Mouse (Mus musculus) CH12.LX (cell line): ENCODE data around the gene Hsf4. TPM values are rescaled to one million over a fixed set of nuclear protein-coding genes. Genes with fewer than 3 reads are reported as not detected.

Experiments
- DNase-seq: peaks from one replicate; pipeline ENCODE4 v3.0.0-alpha.2; 2013; ENCODE audit errors: extremely low read depth
- H3K27ac ChIP-seq: 2 replicates; pipeline ENCODE4 v1.5.1; 2012; ENCODE audit warnings: low read depth, mild to moderate bottlenecking, control low read depth, moderate library complexity; ENCODE audit not compliant: insufficient read depth
- H3K27me3 ChIP-seq: replicated peaks from 2 replicates; pipeline ENCODE3; 2012; ENCODE audit warnings: inconsistent platforms
- H3K36me3 ChIP-seq, 2 experiments: replicated peaks in 1 of 2; 2 replicates each; pipeline versions ENCODE3 to v1.6.1; 2012; ENCODE audit warnings: inconsistent platforms in 1 of 2, low read length in 1 of 2, mild to moderate bottlenecking in 1 of 2, mixed read lengths in 1 of 2, moderate library complexity in 1 of 2; ENCODE audit not compliant: control insufficient read depth in 1 of 2, insufficient read depth in 1 of 2
- H3K4me1 ChIP-seq, 2 experiments: 2 replicates each; pipeline ENCODE4 v1.6.1; 2012; ENCODE audit warnings: inconsistent platforms in 1 of 2, moderate library complexity in 1 of 2; ENCODE audit not compliant: insufficient read depth in 2 of 2, control insufficient read depth in 1 of 2
- H3K4me2 ChIP-seq: 2 replicates; pipeline ENCODE4 v1.6.1; 2012; ENCODE audit warnings: low read depth, mild to moderate bottlenecking, control low read depth; ENCODE audit not compliant: poor library complexity, insufficient read depth, severe bottlenecking
- H3K4me3 ChIP-seq, 3 experiments: fragments of 150-350 bp in 1 of 3; sonication (generic) in 1 of 3; replicated peaks in 1 of 3; 2 replicates each; pipeline versions ENCODE3 to v1.5.1; 2011 to 2012; ENCODE audit warnings: low read depth in 2 of 3, low read length in 2 of 3, mild to moderate bottlenecking in 2 of 3, moderate library complexity in 2 of 3, control low read depth in 1 of 3, improper control_type of control experiment in 1 of 3, inconsistent platforms in 1 of 3, mixed read lengths in 1 of 3; ENCODE audit not compliant: poor library complexity in 1 of 3
- H3K79me2 ChIP-seq: replicated peaks from 2 replicates; pipeline ENCODE4 v1.6.1; 2012; ENCODE audit warnings: mild to moderate bottlenecking, moderate library complexity; ENCODE audit not compliant: control insufficient read depth, poor library complexity, insufficient read depth, severe bottlenecking; ENCODE audit errors: extremely low read depth
- H3K9ac ChIP-seq: 2 replicates; pipeline ENCODE4 v1.6.1; 2012; ENCODE audit warnings: low read depth, mild to moderate bottlenecking, control low read depth, moderate library complexity; ENCODE audit not compliant: insufficient read depth
- H3K9me3 ChIP-seq: replicated peaks from 2 replicates; pipeline ENCODE3; 2012; ENCODE audit warnings: low read length, inconsistent platforms, mixed read lengths
- ETS1 ChIP-seq: conservative IDR thresholded peaks from 2 replicates; pipeline ENCODE4 v1.6.1; 2012; ENCODE audit warnings: low read depth, mild to moderate bottlenecking, inconsistent platforms, low read length, improper control_type of control experiment, moderate library complexity
- HCFC1 ChIP-seq: IDR thresholded peaks from 2 replicates; pipeline ENCODE4 v1.6.1; 2012; ENCODE audit warnings: low read depth, mild to moderate bottlenecking, inconsistent platforms, low read length, improper control_type of control experiment
- JUND ChIP-seq: conservative IDR thresholded peaks from 2 replicates; pipeline ENCODE4 v1.6.1; 2011; ENCODE audit warnings: low read depth, low read length, improper control_type of control experiment
- MAX ChIP-seq: IDR thresholded peaks from 2 replicates; pipeline ENCODE4 v1.6.1; 2011; ENCODE audit warnings: low read length, improper control_type of control experiment
- MXI1 ChIP-seq: IDR thresholded peaks from 2 replicates; pipeline ENCODE4 v1.6.1; 2011; ENCODE audit warnings: mild to moderate bottlenecking, low read depth, low read length, improper control_type of control experiment
- NELFE ChIP-seq: IDR thresholded peaks from 2 replicates; pipeline ENCODE4 v1.6.1; 2011; ENCODE audit warnings: low read depth, low read length, improper control_type of control experiment
- RCOR1 ChIP-seq: conservative IDR thresholded peaks from 2 replicates; pipeline ENCODE4 v1.6.1; 2012; ENCODE audit warnings: low read depth, mild to moderate bottlenecking, inconsistent platforms, low read length, improper control_type of control experiment
- TCF12 ChIP-seq: IDR thresholded peaks from 2 replicates; pipeline ENCODE4 v1.6.1; 2014; ENCODE audit warnings: low read depth, mild to moderate bottlenecking, inconsistent platforms, low read length, improper control_type of control experiment
- UBTF ChIP-seq: IDR thresholded peaks from 2 replicates; pipeline ENCODE4 v1.6.1; 2012; ENCODE audit warnings: low read depth, mild to moderate bottlenecking, inconsistent platforms, low read length, improper control_type of control experiment, moderate library complexity
- ZKSCAN1 ChIP-seq: IDR thresholded peaks from 2 replicates; pipeline ENCODE4 v1.6.1; 2012; ENCODE audit warnings: low read depth, inconsistent platforms, low read length, improper control_type of control experiment, borderline replicate concordance
- ZMIZ1 ChIP-seq: IDR thresholded peaks from 2 replicates; pipeline ENCODE4 v1.6.1; 2012; ENCODE audit warnings: low read depth, mild to moderate bottlenecking, inconsistent platforms, low read length, improper control_type of control experiment
- ZNF384 ChIP-seq: IDR thresholded peaks from 2 replicates; pipeline ENCODE4 v1.6.1; 2012; ENCODE audit warnings: low read depth, low read length, improper control_type of control experiment, inconsistent platforms
- dilution Hi-C: fragments of 300-500 bp; cut with MboI; formaldehyde crosslinking; loops from 2 replicates; pipeline ENCODE4 v1.14.3; 2020; ENCODE audit warnings: low sequenced_read_pairs; ENCODE audit not compliant: extremely low pct_unique_long_range_greater_than_20kb, extremely low pct_ligation_motif_present
- in situ Hi-C: fragments of 300-500 bp; cut with MboI; formaldehyde crosslinking; loops from 3 replicates; pipeline ENCODE4 v1.14.3; 2019; ENCODE audit warnings: low sequenced_read_pairs, low pct_ligation_motif_present, low pct_unique_long_range_greater_than_20kb, mixed read lengths
- polyA plus RNA-seq: library from polyadenylated mRNA; unstranded; fragments of >175 nt; gene quantifications from 2 replicates; pipeline ENCODE4 v1.2.1, GENCODE M21; 2012; ENCODE audit warnings: low read depth; ENCODE audit not compliant: insufficient read length
- total RNA-seq, 2 experiments: library from RNA; depleted of rRNA; stranded (reverse); fragments of 300-350 nt in 1 of 2; fragments of >200 nt in 1 of 2; gene quantifications; 2 replicates each; pipeline ENCODE4 v1.2.3; 2012 to 2014

Hsf4 gene
- total and polyA plus RNA-seq, 3 experiments, result 0.08 TPM; not detected in 2

DNA sequence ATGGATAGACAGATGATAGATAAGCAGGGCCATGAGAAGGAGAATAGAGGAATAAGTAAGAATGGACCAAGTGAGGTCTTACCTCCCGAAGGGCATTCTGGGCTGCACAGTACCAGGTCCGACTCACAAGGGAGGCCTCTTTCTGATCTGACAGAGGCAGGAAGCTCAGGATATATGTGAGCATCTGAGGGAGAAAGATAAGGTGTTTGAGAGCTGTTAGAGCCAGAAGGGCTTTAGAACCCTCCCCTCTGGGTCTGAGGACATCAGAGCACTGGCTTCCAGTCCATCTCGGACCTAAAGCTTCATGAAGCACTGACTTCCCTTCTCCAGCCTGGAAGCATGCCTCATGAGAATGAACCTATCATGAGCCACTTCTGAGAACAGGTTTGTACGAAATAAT, 53.6 kb downstream of the Hsf4 start:
- no peak overlapping the region for H3K4me2 ChIP-seq
- H3K9me3 ChIP-seq, result no peaks in the 10 kb centered on the region
- dilution Hi-C loops, result no loop called here
- in situ Hi-C loops, result no loop called here
- DNase-seq, result no peak
- peaks cover 3 to 21% of the 10 kb centered on the region in 2 experiments for H3K4me1 ChIP-seq
- H3K36me3 ChIP-seq, result peaks cover 23 to 47% of the 10 kb centered on the region in 2 experiments
- H3K79me2 ChIP-seq, result peaks cover 14% of the 10 kb centered on the region
- no peak overlapping the region for H3K9ac ChIP-seq
- no peaks in the 10 kb centered on the region for H3K27me3 ChIP-seq
- TF ChIP-seq ETS1, result no peak
- TF ChIP-seq JUND, result no peak
- TF ChIP-seq ZKSCAN1, result no peak
- no peak for TF ChIP-seq MAX
- TF ChIP-seq RCOR1, result no peak
- TF ChIP-seq MXI1, result no peak
- TF ChIP-seq HCFC1, result no peak
- no peak for TF ChIP-seq ZMIZ1
- no peak for TF ChIP-seq ZNF384
- TF ChIP-seq UBTF, result no peak
- TF ChIP-seq TCF12, result no peak
- no peak for TF ChIP-seq NELFE
- no peak overlapping the region for H3K4me3 ChIP-seq
- no peak overlapping the region for H3K27ac ChIP-seq

Other genes starting within 250 kb of the Hsf4 start
Only the 20 nearest of the 23 such genes appear.
- not detected in 2 replicates for gene Ces3b, start 186.0 kb upstream of the Hsf4 start, total RNA-seq (2012; rRNA removed)
- not detected in 2 replicates for gene Ces3b, start 186.0 kb upstream of the Hsf4 start, total RNA-seq (2014; rRNA removed)
- not detected in 2 replicates for gene Ces3b, start 186.0 kb upstream of the Hsf4 start, polyA plus RNA-seq
- gene Ces4a, start 138.0 kb upstream of the Hsf4 start, total RNA-seq (2012; rRNA removed), result not detected in 2 replicates
- gene Ces4a, start 138.0 kb upstream of the Hsf4 start, total RNA-seq (2014; rRNA removed), result not detected in 2 replicates
- gene Ces4a, start 138.0 kb upstream of the Hsf4 start, polyA plus RNA-seq, result not detected in 2 replicates
- 49.7 and 70.2 TPM in 2 replicates for gene Cbfb, start 99.1 kb upstream of the Hsf4 start, total RNA-seq (2012; rRNA removed)
- gene Cbfb, start 99.1 kb upstream of the Hsf4 start, total RNA-seq (2014; rRNA removed), result 170 and 203 TPM in 2 replicates
- 87.9 and 97.7 TPM in 2 replicates for gene Cbfb, start 99.1 kb upstream of the Hsf4 start, polyA plus RNA-seq
- 10.7 and 11.9 TPM in 2 replicates for gene D230025D16Rik, start 44.7 kb upstream of the Hsf4 start, total RNA-seq (2012; rRNA removed)
- 19.2 and 21.5 TPM in 2 replicates for gene D230025D16Rik, start 44.7 kb upstream of the Hsf4 start, total RNA-seq (2014; rRNA removed)
- gene D230025D16Rik, start 44.7 kb upstream of the Hsf4 start, polyA plus RNA-seq, result 13.5 and 14.0 TPM in 2 replicates
- gene B3gnt9, start 14.6 kb upstream of the Hsf4 start, total RNA-seq (2012; rRNA removed), result 4.0 and 4.1 TPM in 2 replicates
- 0.66 and 0.78 TPM in 2 replicates for gene B3gnt9, start 14.6 kb upstream of the Hsf4 start, total RNA-seq (2014; rRNA removed)
- 0.57 and 0.91 TPM in 2 replicates for gene B3gnt9, start 14.6 kb upstream of the Hsf4 start, polyA plus RNA-seq
- 30.8 and 31.0 TPM in 2 replicates for gene Tradd, start 5.2 kb upstream of the Hsf4 start, total RNA-seq (2012; rRNA removed)
- gene Tradd, start 5.2 kb upstream of the Hsf4 start, total RNA-seq (2014; rRNA removed), result 20.4 and 20.7 TPM in 2 replicates
- gene Tradd, start 5.2 kb upstream of the Hsf4 start, polyA plus RNA-seq, result 18.6 and 24.3 TPM in 2 replicates
- gene Fbxl8, start 5.2 kb upstream of the Hsf4 start, total RNA-seq (2012; rRNA removed), result 8.6 and 10.5 TPM in 2 replicates
- 4.6 and 5.2 TPM in 2 replicates for gene Fbxl8, start 5.2 kb upstream of the Hsf4 start, total RNA-seq (2014; rRNA removed)
- gene Fbxl8, start 5.2 kb upstream of the Hsf4 start, polyA plus RNA-seq, result 5.4 and 5.9 TPM in 2 replicates
- 0.34 and 0.42 TPM in 2 replicates for gene Nol3, start 6.3 kb downstream of the Hsf4 start, total RNA-seq (2012; rRNA removed)
- gene Nol3, start 6.3 kb downstream of the Hsf4 start, total RNA-seq (2014; rRNA removed), result not detected in 2 replicates
- 0.31 TPM in 1 of 2 replicates, not detected in the other for gene Nol3, start 6.3 kb downstream of the Hsf4 start, polyA plus RNA-seq
- gene 4931428F04Rik, start 20.1 kb downstream of the Hsf4 start, total RNA-seq (2012; rRNA removed), result 4.7 and 4.8 TPM in 2 replicates
- gene 4931428F04Rik, start 20.1 kb downstream of the Hsf4 start, total RNA-seq (2014; rRNA removed), result 2.2 and 2.7 TPM in 2 replicates
- gene 4931428F04Rik, start 20.1 kb downstream of the Hsf4 start, polyA plus RNA-seq, result 9.1 and 9.4 TPM in 2 replicates
- gene Exoc3l, start 26.3 kb downstream of the Hsf4 start, total RNA-seq (2012; rRNA removed), result 10.9 and 12.5 TPM in 2 replicates
- gene Exoc3l, start 26.3 kb downstream of the Hsf4 start, total RNA-seq (2014; rRNA removed), result 3.9 and 4.4 TPM in 2 replicates
- gene Exoc3l, start 26.3 kb downstream of the Hsf4 start, polyA plus RNA-seq, result 6.3 and 7.5 TPM in 2 replicates
- gene E2f4, start 27.9 kb downstream of the Hsf4 start, total RNA-seq (2012; rRNA removed), result 51.0 and 62.4 TPM in 2 replicates
- 34.1 and 39.9 TPM in 2 replicates for gene E2f4, start 27.9 kb downstream of the Hsf4 start, total RNA-seq (2014; rRNA removed)
- 165 and 198 TPM in 2 replicates for gene E2f4, start 27.9 kb downstream of the Hsf4 start, polyA plus RNA-seq
- gene Elmo3, start 35.8 kb downstream of the Hsf4 start, total RNA-seq (2012; rRNA removed), result 1.4 and 1.6 TPM in 2 replicates
- gene Elmo3, start 35.8 kb downstream of the Hsf4 start, total RNA-seq (2014; rRNA removed), result 0.72 and 0.77 TPM in 2 replicates
- 1.3 and 2.4 TPM in 2 replicates for gene Elmo3, start 35.8 kb downstream of the Hsf4 start, polyA plus RNA-seq
- gene Lrrc29, start 56.5 kb downstream of the Hsf4 start, total RNA-seq (2012; rRNA removed), result 1.7 and 1.8 TPM in 2 replicates
- gene Lrrc29, start 56.5 kb downstream of the Hsf4 start, total RNA-seq (2014; rRNA removed), result 0.73 and 1.4 TPM in 2 replicates
- 1.4 and 1.8 TPM in 2 replicates for gene Lrrc29, start 56.5 kb downstream of the Hsf4 start, polyA plus RNA-seq
- gene Tmem208, start 56.6 kb downstream of the Hsf4 start, total RNA-seq (2012; rRNA removed), result 88.1 and 113 TPM in 2 replicates
- gene Tmem208, start 56.6 kb downstream of the Hsf4 start, total RNA-seq (2014; rRNA removed), result 133 and 135 TPM in 2 replicates
- 76.2 and 99.9 TPM in 2 replicates for gene Tmem208, start 56.6 kb downstream of the Hsf4 start, polyA plus RNA-seq
- 3.1 and 3.5 TPM in 2 replicates for gene Fhod1, start 78.2 kb downstream of the Hsf4 start, total RNA-seq (2012; rRNA removed)
- gene Fhod1, start 78.2 kb downstream of the Hsf4 start, total RNA-seq (2014; rRNA removed), result 0.81 and 1.8 TPM in 2 replicates
- 7.4 and 8.1 TPM in 2 replicates for gene Fhod1, start 78.2 kb downstream of the Hsf4 start, polyA plus RNA-seq
- gene Slc9a5, start 79.0 kb downstream of the Hsf4 start, total RNA-seq (2012; rRNA removed), result 3.5 and 4.5 TPM in 2 replicates
- gene Slc9a5, start 79.0 kb downstream of the Hsf4 start, total RNA-seq (2014; rRNA removed), result 0.72 and 0.95 TPM in 2 replicates
- gene Slc9a5, start 79.0 kb downstream of the Hsf4 start, polyA plus RNA-seq, result 3.1 and 3.5 TPM in 2 replicates
- 0.80 and 1.1 TPM in 2 replicates for gene Plekhg4, start 103.5 kb downstream of the Hsf4 start, total RNA-seq (2012; rRNA removed)
- gene Plekhg4, start 103.5 kb downstream of the Hsf4 start, total RNA-seq (2014; rRNA removed), result 0.44 and 0.59 TPM in 2 replicates
- gene Plekhg4, start 103.5 kb downstream of the Hsf4 start, polyA plus RNA-seq, result 0.33 and 0.54 TPM in 2 replicates
- gene Kctd19, start 143.7 kb downstream of the Hsf4 start, total RNA-seq (2012; rRNA removed), result 0.08 TPM in 1 of 2 replicates, not detected in the other
- not detected in 2 replicates for gene Kctd19, start 143.7 kb downstream of the Hsf4 start, total RNA-seq (2014; rRNA removed)
- gene Kctd19, start 143.7 kb downstream of the Hsf4 start, polyA plus RNA-seq, result 0.22 TPM in 1 of 2 replicates, not detected in the other
- gene Lrrc36, start 143.8 kb downstream of the Hsf4 start, total RNA-seq (2012; rRNA removed), result 0.34 and 0.38 TPM in 2 replicates
- gene Lrrc36, start 143.8 kb downstream of the Hsf4 start, total RNA-seq (2014; rRNA removed), result 0.26 TPM in 1 of 2 replicates, not detected in the other
- 0.19 TPM in 2 replicates for gene Lrrc36, start 143.8 kb downstream of the Hsf4 start, polyA plus RNA-seq
- gene Tppp3, start 201.7 kb downstream of the Hsf4 start, total RNA-seq (2012; rRNA removed), result 0.25 TPM in 2 replicates
- gene Tppp3, start 201.7 kb downstream of the Hsf4 start, total RNA-seq (2014; rRNA removed), result not detected in 2 replicates
- 0.39 and 0.49 TPM in 2 replicates for gene Tppp3, start 201.7 kb downstream of the Hsf4 start, polyA plus RNA-seq